Mouse (Mus musculus) urinary bladder, adult 18-20 months (tissue): ENCODE data around the gene Smok3a.
"Not testable (repeated sequence)": the region's sequence is repeated elsewhere in the genome, so short reads cannot be mapped to it uniquely, and the experiment has no call there.

Experiments used
- DNase-seq, 2 experiments: peaks; one replicate each; pipeline ENCODE4 v3.0.0; 2022; ENCODE audit warnings: low spot score in 2 of 2, mixed read lengths in 2 of 2

The Smok3a gene

GRCm38 (mm10) chr5:138020961-138021479 lies at the start of gene Smok3a, which contains the start of gene Smok3b:
TSS of gene Smok3a (plus strand) at chr5:138021261.
TSS of gene Smok3b (plus strand) at chr5:138021429.
- DNase-seq: not testable (repeated sequence)

GRCm38 (mm10) chr5:137973161-137973560 lies 47.9 kb upstream of the Smok3a start:
- DNase-seq: no peak

GRCm38 (mm10) chr5:137973738-137974137 lies 47.3 kb upstream of the Smok3a start:
- no peak for DNase-seq

GRCm38 (mm10) chr5:137974724-137975123 lies 46.3 kb upstream of the Smok3a start:
- DNase-seq: no peak

GRCm38 (mm10) chr5:137975434-137975833 lies 45.6 kb upstream of the Smok3a start:
- no peak for DNase-seq

GRCm38 (mm10) chr5:137977291-137977690 lies 43.8 kb upstream of the Smok3a start:
- DNase-seq: no peak

- DNase-seq: no peak
Observed at GRCm38 (mm10) chr5:137979081-137979480, 42.0 kb upstream of the Smok3a start.

- DNase-seq: no peak
Observed at GRCm38 (mm10) chr5:137981300-137981699, 39.8 kb upstream of the Smok3a start, which contains the start of gene Azgp1. TSS of gene Azgp1 (plus strand) at chr5:137981520.

- no peak for DNase-seq
Observed at GRCm38 (mm10) chr5:137986351-137986750, 34.7 kb upstream of the Smok3a start.

GRCm38 (mm10) chr5:138009437-138009836 lies 11.6 kb upstream of the Smok3a start:
- no peak for DNase-seq

- no peak for DNase-seq
Observed at GRCm38 (mm10) chr5:138012382-138012781, 8.7 kb upstream of the Smok3a start.

GRCm38 (mm10) chr5:138016530-138016929 lies 4.5 kb upstream of the Smok3a start:
- no peak for DNase-seq

- no peak for DNase-seq
Observed at GRCm38 (mm10) chr5:138016997-138017396, 4.1 kb upstream of the Smok3a start.

GRCm38 (mm10) chr5:138019577-138019976 lies 1.5 kb upstream of the Smok3a start:
- DNase-seq: not testable (repeated sequence)

GRCm38 (mm10) chr5:138052894-138053293 lies 31.8 kb downstream of the Smok3a start, which contains the start of gene Smok3c:
TSS of gene Smok3c (plus strand) at chr5:138053194.
- DNase-seq: not testable (repeated sequence)

GRCm38 (mm10) chr5:138073803-138074202 lies 52.7 kb downstream of the Smok3a start:
- DNase-seq: no peak

GRCm38 (mm10) chr5:138075684-138076083 lies 54.6 kb downstream of the Smok3a start:
- DNase-seq: no peak

GRCm38 (mm10) chr5:138076148-138076547 lies 55.1 kb downstream of the Smok3a start:
- no peak for DNase-seq

GRCm38 (mm10) chr5:138080456-138080855 lies 59.4 kb downstream of the Smok3a start:
- no peak for DNase-seq

GRCm38 (mm10) chr5:138081446-138081845 lies 60.4 kb downstream of the Smok3a start:
- DNase-seq: no peak

GRCm38 (mm10) chr5:138083318-138083900 lies 62.3 kb downstream of the Smok3a start:
- no peak for DNase-seq

GRCm38 (mm10) chr5:138083936-138084335 lies 62.9 kb downstream of the Smok3a start:
- DNase-seq: no peak
